Mouse (Mus musculus): ENCODE measurements around the gene Rfx4.

Gene Rfx4

GRCm38 (mm10) chr10:84815676-84816436, 60.0 kb downstream of the Rfx4 start:
- DNase-seq, result no peak

- DNase-seq, result no peak
These were observed 61.4 kb downstream of the Rfx4 start for GRCm38 (mm10) chr10:84817086-84817869.

GRCm38 (mm10) chr10:84819669-84820068, 63.8 kb downstream of the Rfx4 start:
- DNase-seq, result peak in 1 of 2 experiments; percentile 25

GRCm38 (mm10) chr10:84820230-84820629, 64.4 kb downstream of the Rfx4 start:
- no peak for DNase-seq

GRCm38 (mm10) chr10:84822741-84823151, 66.9 kb downstream of the Rfx4 start:
- DNase-seq, result no peak

GRCm38 (mm10) chr10:84823621-84824020, 67.8 kb downstream of the Rfx4 start:
- DNase-seq, result no peak

GRCm38 (mm10) chr10:84829009-84829408, 73.1 kb downstream of the Rfx4 start:
- DNase-seq, result no peak

GRCm38 (mm10) chr10:84835596-84835995, 79.7 kb downstream of the Rfx4 start:
- DNase-seq, result no peak

GRCm38 (mm10) chr10:84836104-84836503, 80.2 kb downstream of the Rfx4 start:
- peak in 1 of 2 experiments; percentile 37 for DNase-seq

- no peak for DNase-seq
These were observed 81.5 kb downstream of the Rfx4 start for GRCm38 (mm10) chr10:84837355-84837754.

- no peak for DNase-seq
These were observed 83.1 kb downstream of the Rfx4 start for GRCm38 (mm10) chr10:84838850-84839473.

- no peak for DNase-seq
These were observed 90.8 kb downstream of the Rfx4 start for GRCm38 (mm10) chr10:84846638-84847037.

- DNase-seq, result peak; percentile 90 to 94
These were observed 96.4 kb downstream of the Rfx4 start for GRCm38 (mm10) chr10:84851981-84852979.

- no peak for DNase-seq
These were observed 98.2 kb downstream of the Rfx4 start for GRCm38 (mm10) chr10:84854059-84854458.

GRCm38 (mm10) chr10:84855466-84855865, 99.6 kb downstream of the Rfx4 start:
- no peak for DNase-seq

GRCm38 (mm10) chr10:84858371-84858770, 102.5 kb downstream of the Rfx4 start:
- no peak for DNase-seq

GRCm38 (mm10) chr10:84858806-84859496, 103.1 kb downstream of the Rfx4 start:
- no peak for DNase-seq

- no peak for DNase-seq
These were observed 103.9 kb downstream of the Rfx4 start for GRCm38 (mm10) chr10:84859556-84860380.

GRCm38 (mm10) chr10:84863488-84863887, 107.6 kb downstream of the Rfx4 start:
- no peak for DNase-seq

- no peak for DNase-seq
These were observed 111.7 kb downstream of the Rfx4 start for GRCm38 (mm10) chr10:84867577-84867976.

GRCm38 (mm10) chr10:84871285-84871684, 115.4 kb downstream of the Rfx4 start:
- DNase-seq, result no peak
